Mouse (Mus musculus) G1E (cell line): ENCODE results near the gene Tvp23b.

Source experiments
- CTCF ChIP-seq: IDR thresholded peaks from 2 replicates; pipeline ENCODE4 v1.5.1; 2012; ENCODE audit warnings: low read depth, low read length, inconsistent platforms, mixed read lengths
- GATA1 ChIP-seq: IDR thresholded peaks from 2 replicates; pipeline ENCODE4 v1.6.1; 2012; ENCODE audit warnings: borderline replicate concordance, low read length, inconsistent platforms, mixed read lengths
- GATA2 ChIP-seq: IDR thresholded peaks from 2 replicates; pipeline ENCODE4 v1.6.1; 2012; ENCODE audit warnings: low read depth, low read length, inconsistent platforms, borderline replicate concordance
- POLR2AphosphoS5 ChIP-seq: IDR thresholded peaks from 2 replicates; pipeline ENCODE4 v1.6.1; 2012; ENCODE audit warnings: low read depth, low read length, inconsistent platforms; ENCODE audit not compliant: insufficient replicate concordance
- TAL1 ChIP-seq: conservative IDR thresholded peaks from 2 replicates; pipeline ENCODE4 v1.6.1; 2012; ENCODE audit warnings: low read depth, low read length, inconsistent platforms, mixed read lengths

GRCm38 (mm10) chr11:62891763-62892162 is 12.5 kb downstream of the Tvp23b start:
- TF ChIP-seq GATA1 (no peak), CTCF (no peak), TAL1 (no peak), POLR2AphosphoS5 (no peak), GATA2 (no peak)
